Mouse (Mus musculus) MEL (cell line): ENCODE results near the gene Asb1.

Experiments used
- BHLHE40 ChIP-seq: IDR thresholded peaks from 2 replicates; pipeline ENCODE4 v1.6.1; 2012; ENCODE audit warnings: low read depth, mild to moderate bottlenecking, inconsistent platforms, low read length, improper control_type of control experiment, borderline replicate concordance
- CHD2 ChIP-seq: IDR thresholded peaks from 2 replicates; pipeline ENCODE4 v1.6.1; 2011; ENCODE audit warnings: low read length, improper control_type of control experiment
- CTCF ChIP-seq, 3 experiments: IDR thresholded peaks in 2 of 3; conservative IDR thresholded peaks in 1 of 3; 2 replicates each; pipeline ENCODE4 v1.5.1; 2011 to 2012; ENCODE audit warnings: low read length in 3 of 3, low read depth in 2 of 3, mild to moderate bottlenecking in 2 of 3, improper control_type of control experiment in 1 of 3, inconsistent platforms in 1 of 3, mixed read lengths in 1 of 3, moderate library complexity in 1 of 3; ENCODE audit not compliant: control insufficient read depth in 1 of 3, insufficient read depth in 1 of 3, poor library complexity in 1 of 3, severe bottlenecking in 1 of 3
- ELF1 ChIP-seq: IDR thresholded peaks from 2 replicates; pipeline ENCODE4 v1.6.1; 2014; ENCODE audit warnings: low read depth, mild to moderate bottlenecking, inconsistent platforms, low read length, improper control_type of control experiment, moderate library complexity
- KAT2A ChIP-seq: conservative IDR thresholded peaks from 2 replicates; pipeline ENCODE4 v1.6.1; 2012; ENCODE audit warnings: low read depth, low read length, improper control_type of control experiment, inconsistent platforms
- MYC ChIP-seq: IDR thresholded peaks from 2 replicates; pipeline ENCODE4 v1.6.1; 2011; ENCODE audit warnings: low read depth, mild to moderate bottlenecking, low read length, improper control_type of control experiment, moderate library complexity
- POLR2A ChIP-seq, 2 experiments: IDR thresholded peaks; 2 replicates each; pipeline ENCODE4 v1.6.1; 2011 to 2012; ENCODE audit warnings: low read length in 2 of 2, mild to moderate bottlenecking in 2 of 2, control low read depth in 1 of 2, improper control_type of control experiment in 1 of 2, low read depth in 1 of 2, moderate library complexity in 1 of 2; ENCODE audit not compliant: control insufficient read depth in 1 of 2, insufficient read depth in 1 of 2, poor library complexity in 1 of 2
- POLR2AphosphoS2 ChIP-seq: IDR thresholded peaks from 2 replicates; pipeline ENCODE4 v1.6.1; 2011; ENCODE audit warnings: low read length, improper control_type of control experiment
- RCOR1 ChIP-seq: IDR thresholded peaks from 2 replicates; pipeline ENCODE4 v1.6.1; 2012; ENCODE audit warnings: low read depth, mild to moderate bottlenecking, inconsistent platforms, low read length, improper control_type of control experiment
- TCF12 ChIP-seq: IDR thresholded peaks from 2 replicates; pipeline ENCODE4 v1.6.1; 2014; ENCODE audit warnings: low read depth, mild to moderate bottlenecking, inconsistent platforms, low read length, improper control_type of control experiment, moderate library complexity

- no peak for TF ChIP-seq TCF12
- no peak for TF ChIP-seq POLR2AphosphoS2
- no peak for TF ChIP-seq RCOR1
- TF ChIP-seq CTCF (IDR thresholded peaks at IDR 0.05 in 2 of 3, conservative IDR thresholded peaks at IDR 0.05 in 1 of 3; ENCODE audit: control insufficient read depth in 1 of 3, insufficient read depth in 1 of 3, low read depth in 2 of 3, low read length in 3 of 3, poor library complexity in 1 of 3, severe bottlenecking in 1 of 3), result no peak; a peak in 1 of 6 replicates
- TF ChIP-seq MYC, result no peak
- no peak for TF ChIP-seq POLR2A (IDR thresholded peaks at IDR 0.05; ENCODE audit: control insufficient read depth in 1 of 2, insufficient read depth in 1 of 2, low read depth in 1 of 2, low read length in 2 of 2, poor library complexity in 1 of 2)
- TF ChIP-seq KAT2A, result no peak
- TF ChIP-seq ELF1, result no peak
- no peak for TF ChIP-seq BHLHE40
- TF ChIP-seq CHD2, result no peak
Measured at GRCm38 (mm10) chr1:91600671-91601361, 60.5 kb downstream of the Asb1 start.
